Mouse (Mus musculus) adrenal gland, postnatal 25 days (tissue): ENCODE measurements at regions not wholly inside any gene's neighbourhood (a gene's known extent, or its start where the extent isn't known, plus 50 kb on each side); places are given as distances from the start of the nearest gene placed in this dataset.

ENCODE experiments used
- DNase-seq: peaks from one replicate; pipeline ENCODE4 v3.0.0; 2021; ENCODE audit warnings: mixed read lengths

DNA sequence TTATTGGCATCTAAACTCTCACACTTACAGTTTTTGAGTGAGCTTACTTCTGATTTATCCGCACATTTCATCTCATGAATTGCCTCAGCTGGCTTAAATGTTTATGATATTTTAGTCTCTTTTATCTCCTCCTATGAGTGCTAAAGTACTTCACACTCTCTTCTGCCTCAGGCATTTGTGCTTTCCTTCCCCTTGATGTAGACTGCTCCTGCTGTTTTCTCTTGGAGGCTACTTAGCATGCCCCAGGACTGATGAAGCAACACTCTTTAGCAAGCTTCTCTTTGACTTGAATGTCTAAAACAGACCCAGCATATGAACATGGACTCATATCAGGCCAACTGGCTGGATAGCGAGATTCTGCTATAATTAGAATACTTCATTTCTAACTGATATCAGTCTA lies 882.8 kb downstream of the Tecrl start:
- DNase-seq, result no peak

GRCm38 (mm10) chr5:82464272-82464671 lies 890.7 kb downstream of the Tecrl start:
- no peak for DNase-seq

DNA sequence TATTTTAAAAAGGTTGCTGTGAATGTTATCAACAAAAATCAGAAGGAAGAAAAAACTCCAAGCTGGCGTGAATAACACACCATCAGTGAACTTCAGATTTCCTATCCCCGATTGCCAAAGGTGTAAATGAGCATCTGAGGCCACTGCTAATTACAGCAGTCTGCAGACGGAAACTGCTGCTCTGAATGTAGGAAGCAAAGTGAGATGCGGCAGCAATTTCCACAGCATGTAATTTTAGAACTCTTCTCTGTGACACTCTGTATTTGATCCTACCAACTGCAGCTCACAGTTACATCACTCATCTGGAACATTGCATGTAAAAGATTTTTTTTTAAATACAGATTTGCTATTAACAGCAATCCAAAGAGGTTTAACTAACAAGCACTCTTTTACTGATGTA lies 913.7 kb downstream of the Tecrl start:
- DNase-seq, result no peak

DNA sequence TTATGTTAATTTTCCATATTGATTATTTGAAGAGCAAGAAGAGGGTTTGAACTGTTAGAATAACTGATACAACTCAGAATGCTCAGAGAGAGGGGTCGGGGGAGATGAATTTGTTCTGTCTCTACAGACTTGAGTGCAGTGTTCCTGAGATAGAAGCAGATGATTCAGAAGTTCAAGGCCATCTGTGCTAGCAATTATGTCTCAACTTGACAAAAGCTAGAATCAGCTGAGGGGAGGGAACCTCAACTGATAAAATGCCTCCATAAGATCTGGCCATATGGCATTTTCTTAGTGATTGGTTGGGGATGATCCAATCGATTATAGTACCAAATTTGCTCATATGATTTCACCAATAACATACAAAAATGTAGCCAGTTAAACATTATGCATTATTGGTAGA lies 914.9 kb downstream of the Tecrl start:
- no peak for DNase-seq

- no peak for DNase-seq
Measured at GRCm38 (mm10) chr5:82420396-82420795, 934.6 kb downstream of the Tecrl start.

- no peak for DNase-seq
Measured at GRCm38 (mm10) chr5:82396632-82397234, 958.3 kb downstream of the Tecrl start.

GRCm38 (mm10) chr5:82361624-82362023 lies 993.4 kb downstream of the Tecrl start:
- no peak for DNase-seq

GRCm38 (mm10) chr5:82356336-82356735 lies 998.7 kb downstream of the Tecrl start:
- DNase-seq, result no peak

- DNase-seq, result no peak
Measured at GRCm38 (mm10) chr5:82351089-82351488, 1003.9 kb downstream of the Tecrl start.

DNA sequence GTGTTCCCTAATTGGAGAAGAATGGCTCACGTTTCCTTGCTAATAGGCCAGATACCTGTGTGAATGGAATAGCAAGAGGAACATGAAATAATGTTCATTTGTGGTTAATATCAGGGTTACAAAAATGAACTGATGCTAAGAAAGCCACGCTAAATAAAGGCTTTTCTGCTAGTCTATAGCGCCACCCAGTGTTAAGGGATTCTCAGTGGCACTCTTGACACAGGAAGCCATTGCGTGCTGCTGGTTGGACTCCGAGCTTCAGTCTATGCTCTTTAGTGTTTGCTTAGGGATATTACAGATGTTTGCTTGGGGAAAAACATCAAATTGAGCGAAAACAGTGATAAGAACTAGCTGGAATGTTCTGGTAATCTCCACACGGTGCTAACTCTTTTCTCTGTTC lies 1008.3 kb downstream of the Tecrl start:
- peak; percentile 5 for DNase-seq

DNA sequence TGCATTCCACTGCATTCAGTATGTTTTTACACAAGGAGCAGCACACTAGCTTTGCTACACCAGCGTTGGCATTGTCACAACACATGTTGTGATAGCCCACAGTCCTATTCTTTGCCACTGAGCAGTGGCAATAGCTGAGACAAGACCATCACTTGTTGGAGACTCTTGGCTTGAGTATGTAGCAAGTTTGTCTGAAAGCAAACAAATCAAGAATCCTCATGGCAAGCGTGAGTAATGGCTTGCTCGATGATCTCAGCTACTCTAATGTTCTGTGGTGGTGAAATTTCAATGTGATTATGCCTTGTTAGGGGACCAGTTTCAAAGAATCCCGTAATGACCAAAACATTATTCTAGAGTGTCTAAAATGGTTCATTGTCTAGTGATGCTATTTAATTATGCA lies 1030.6 kb downstream of the Tecrl start:
- DNase-seq, result no peak

DNA sequence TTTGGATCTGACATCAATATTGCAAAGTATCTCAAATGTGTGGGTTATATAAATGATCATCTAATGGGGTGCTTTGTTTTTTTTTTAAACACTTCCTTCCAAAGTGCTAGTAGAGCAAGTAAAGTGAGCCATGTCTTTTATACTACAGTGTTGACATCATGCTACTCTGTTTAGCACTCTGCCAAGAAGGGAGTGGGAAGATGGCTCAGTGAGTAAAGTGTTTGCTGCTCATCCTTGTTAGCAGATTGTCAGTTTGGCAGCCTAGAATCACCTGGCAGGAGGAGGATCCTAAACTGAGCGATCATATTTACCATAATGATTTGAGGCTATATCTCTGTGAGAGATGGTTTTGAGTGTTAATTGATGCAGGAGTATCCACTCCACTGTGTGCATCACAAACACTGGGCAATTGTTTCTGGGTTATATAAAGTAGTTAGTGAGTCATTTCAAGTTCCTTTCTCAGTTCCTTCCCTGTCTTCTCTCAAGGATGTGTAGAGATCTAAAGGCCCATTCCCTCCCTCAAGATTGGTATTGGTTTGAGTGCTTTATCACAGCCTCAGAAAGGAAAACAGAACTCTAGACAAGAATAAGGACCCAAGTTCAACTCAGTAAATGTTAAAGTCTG lies 1035.2 kb downstream of the Tecrl start:
- DNase-seq, result no peak

DNA sequence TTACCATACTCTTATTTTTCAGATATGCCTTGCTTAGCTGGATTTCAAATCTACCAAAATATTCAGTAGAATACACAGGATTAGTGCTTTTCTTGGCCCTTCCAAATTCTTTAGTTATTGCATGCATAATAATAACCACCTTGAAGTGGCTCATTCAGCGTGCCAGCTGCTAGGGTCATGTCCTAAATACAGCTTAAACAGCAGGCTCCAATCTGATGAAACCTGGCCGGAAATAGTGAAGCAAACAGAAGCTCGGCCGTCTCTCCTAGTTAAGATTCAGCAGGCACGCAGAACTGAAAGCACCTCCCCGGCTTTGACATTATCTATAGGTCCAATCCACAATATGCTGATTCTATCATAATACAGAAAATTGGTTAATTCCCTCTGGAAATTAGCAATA lies 1042.9 kb downstream of the Tecrl start:
- no peak for DNase-seq

GRCm38 (mm10) chr5:82288069-82288845 lies 1066.7 kb downstream of the Tecrl start:
- no peak for DNase-seq

- no peak for DNase-seq
Measured at GRCm38 (mm10) chr5:82253356-82254104, 1101.5 kb downstream of the Tecrl start.

- DNase-seq, result no peak
Measured at GRCm38 (mm10) chr5:82226329-82226728, 1128.7 kb downstream of the Tecrl start.

- no peak for DNase-seq
Measured at GRCm38 (mm10) chr5:82223622-82224021, 1131.4 kb downstream of the Tecrl start.

DNA sequence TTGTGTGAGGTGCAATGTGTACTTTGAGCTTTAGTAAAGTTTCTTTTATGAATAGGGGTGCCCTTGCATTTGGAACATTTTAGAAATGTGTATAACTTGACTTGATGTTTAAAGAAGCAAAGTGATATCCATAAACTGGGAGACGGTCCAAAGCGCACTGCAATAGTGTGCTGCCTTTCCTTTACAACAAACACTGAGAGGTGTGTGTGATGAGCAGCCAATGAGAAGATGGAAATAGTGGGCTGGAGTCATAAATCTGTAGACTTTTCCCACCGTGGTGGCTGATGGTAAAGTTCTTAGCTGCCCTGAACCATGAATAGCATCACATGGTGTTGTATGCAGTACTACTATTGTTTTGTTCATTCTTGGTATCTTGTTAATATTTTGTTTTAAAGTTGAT lies 1151.4 kb downstream of the Tecrl start:
- no peak for DNase-seq
